Mouse (Mus musculus): ENCODE measurements around the gene Fer.

GRCm38 (mm10) chr17:63970239-63970638 lies 107.4 kb downstream of the Fer start:
- TF ChIP-seq CTCF (IDR thresholded peaks at IDR 0.05) (no peak), EP300 (IDR thresholded peaks at IDR 0.05) (no peak)

Data from lung, postnatal 0 days (tissue).